Mouse (Mus musculus): ENCODE data around the gene Olig1.

Gene Olig1

GRCm38 (mm10) chr16:91305512-91306111 is 36.0 kb downstream of the Olig1 start:
- DNase-seq (ENCODE audit: low read depth, low spot score) = no peak

GRCm38 (mm10) chr16:91309872-91310271 is 40.3 kb downstream of the Olig1 start:
- no peak for DNase-seq (ENCODE audit: low read depth, low spot score)

GRCm38 (mm10) chr16:91312921-91313320 is 43.3 kb downstream of the Olig1 start:
- DNase-seq (ENCODE audit: low read depth, low spot score) = no peak

GRCm38 (mm10) chr16:91314114-91314775 is 44.7 kb downstream of the Olig1 start:
- peak; percentile 90 for DNase-seq (ENCODE audit: low read depth, low spot score)

GRCm38 (mm10) chr16:91320191-91320590 is 50.6 kb downstream of the Olig1 start:
- DNase-seq (ENCODE audit: low read depth, low spot score) = no peak

- DNase-seq (ENCODE audit: low read depth, low spot score) = no peak
Observed at GRCm38 (mm10) chr16:91320608-91321007, 51.0 kb downstream of the Olig1 start.
